Mouse (Mus musculus): Measurements from ENCODE around the gene E130208F15Rik.
A peak's percentile ranks its signal among the peaks of the same experiment; 100 is the strongest.

Gene E130208F15Rik

GRCm38 (mm10) chr7:30321539-30322284 lies at the start of gene E130208F15Rik:
E130208F15Rik (plus strand) TSS chr7:30321740.
- DNase-seq (ENCODE audit: low spot score) = peak; percentile 80

- no peak for DNase-seq (ENCODE audit: low spot score)
These were observed 47.2 kb upstream of the E130208F15Rik start for GRCm38 (mm10) chr7:30274383-30274782.

GRCm38 (mm10) chr7:30278911-30279310 lies 42.6 kb upstream of the E130208F15Rik start:
- no peak for DNase-seq (ENCODE audit: low spot score)

GRCm38 (mm10) chr7:30279536-30279935 lies 42.0 kb upstream of the E130208F15Rik start:
- DNase-seq (ENCODE audit: low spot score) = peak; percentile 66

- DNase-seq (ENCODE audit: low spot score) = peak; percentile 94
These were observed 41.4 kb upstream of the E130208F15Rik start, which contains the start of the genes Thap8 and Wdr62 for GRCm38 (mm10) chr7:30279951-30280669. Thap8 (plus strand) TSS chr7:30280094. Wdr62 (minus strand) TSS chr7:30280419.

- peak; percentile 94 for DNase-seq (ENCODE audit: low spot score)
These were observed 40.8 kb upstream of the E130208F15Rik start for GRCm38 (mm10) chr7:30280670-30281138.

GRCm38 (mm10) chr7:30281522-30281921 lies 40.0 kb upstream of the E130208F15Rik start:
- DNase-seq (ENCODE audit: low spot score) = no peak

GRCm38 (mm10) chr7:30282740-30283139 lies 38.8 kb upstream of the E130208F15Rik start:
- DNase-seq (ENCODE audit: low spot score) = no peak

- DNase-seq (ENCODE audit: low spot score) = no peak
These were observed 34.7 kb upstream of the E130208F15Rik start for GRCm38 (mm10) chr7:30286701-30287410.

GRCm38 (mm10) chr7:30288046-30288445 lies 33.5 kb upstream of the E130208F15Rik start:
- no peak for DNase-seq (ENCODE audit: low spot score)

GRCm38 (mm10) chr7:30289071-30289713 lies 32.3 kb upstream of the E130208F15Rik start:
- DNase-seq (ENCODE audit: low spot score) = no peak

GRCm38 (mm10) chr7:30289714-30290399 lies 31.7 kb upstream of the E130208F15Rik start:
- peak; percentile 48 for DNase-seq (ENCODE audit: low spot score)

GRCm38 (mm10) chr7:30291215-30292131 lies 30.1 kb upstream of the E130208F15Rik start, which contains the start of gene Clip3:
Clip3 (plus strand) TSS chr7:30291728.
- DNase-seq (ENCODE audit: low spot score) = peak; percentile 92

GRCm38 (mm10) chr7:30293795-30294194 lies 27.7 kb upstream of the E130208F15Rik start:
- DNase-seq (ENCODE audit: low spot score) = no peak

- DNase-seq (ENCODE audit: low spot score) = no peak
These were observed 27.2 kb upstream of the E130208F15Rik start for GRCm38 (mm10) chr7:30294296-30294695.

- no peak for DNase-seq (ENCODE audit: low spot score)
These were observed 26.4 kb upstream of the E130208F15Rik start for GRCm38 (mm10) chr7:30295103-30295502.

- DNase-seq (ENCODE audit: low spot score) = no peak
These were observed 24.7 kb upstream of the E130208F15Rik start for GRCm38 (mm10) chr7:30296816-30297215.

- DNase-seq (ENCODE audit: low spot score) = no peak
These were observed 24.3 kb upstream of the E130208F15Rik start for GRCm38 (mm10) chr7:30297266-30297665.

- peak; percentile 41 for DNase-seq (ENCODE audit: low spot score)
These were observed 20.6 kb upstream of the E130208F15Rik start for GRCm38 (mm10) chr7:30300914-30301313.

All from embryo, embryonic 10 days (tissue).